1 mouse cellular context compared by ENCODE assay signal in the genomic region with DNA sequence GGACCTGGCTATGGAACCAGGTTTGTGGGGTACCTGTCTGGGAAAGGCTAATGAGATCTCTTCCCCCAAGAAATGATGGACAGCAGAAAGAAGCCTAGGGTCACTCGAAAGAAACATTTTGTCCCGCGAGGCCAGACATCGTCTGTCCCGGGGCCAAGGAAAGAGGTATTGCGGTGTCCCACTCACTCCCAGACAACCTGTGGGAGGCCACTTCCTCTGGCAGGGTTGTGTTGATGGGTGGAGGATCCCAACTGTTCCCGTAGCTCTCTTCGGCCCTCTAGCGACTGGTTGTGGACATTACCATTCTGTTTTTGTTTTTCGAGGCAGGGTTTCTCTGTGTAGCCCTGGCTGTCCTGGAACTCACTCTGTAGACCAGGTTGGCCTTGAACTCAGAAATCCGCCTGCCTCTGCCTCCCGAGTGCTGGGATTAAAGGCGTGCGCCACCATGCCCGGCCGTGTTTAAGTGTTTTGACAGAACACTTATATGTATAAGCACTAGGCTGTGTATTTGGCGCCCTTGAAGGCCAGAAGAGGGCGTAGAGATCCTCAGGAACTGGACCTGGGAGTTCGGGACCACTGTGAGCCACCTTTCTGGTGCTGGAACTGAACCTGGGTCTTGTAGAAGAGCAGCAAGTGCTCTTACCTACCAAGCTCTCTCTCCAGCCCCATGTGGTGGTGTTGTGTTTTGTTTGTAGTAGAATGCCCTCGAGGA.
TF ChIP-seq lines count a peak whose summit lies in the region.

No protein-coding gene starts in this region.

TF ChIP-seq in MEL, 35 proteins besides CTCF, POLR2A, EP300 and RAD21:
- TF ChIP-seq USF1 (IDR thresholded peaks at IDR 0.05; ENCODE audit: low read depth, low read length) (0 out of 2 replicates have a peak, but pooled peaks have one; percentile 15), JUND (IDR thresholded peaks at IDR 0.05; ENCODE audit: low read depth, low read length) (no peak), RCOR1 (IDR thresholded peaks at IDR 0.05; ENCODE audit: low read depth, low read length) (peak; percentile 72; the same call in 1 of the 2 replicates), POLR2AphosphoS5 (IDR thresholded peaks at IDR 0.05; ENCODE audit: borderline replicate concordance, low read depth, low read length) (no peak), MXI1 (IDR thresholded peaks at IDR 0.05; ENCODE audit: low read depth, low read length) (peak; percentile 45; the same call in 1 of the 2 replicates), SIN3A (IDR thresholded peaks at IDR 0.05; ENCODE audit: low read length) (peak; percentile 88), CHD2 (IDR thresholded peaks at IDR 0.05; ENCODE audit: low read length) (no peak), ZNF384 (IDR thresholded peaks at IDR 0.05; ENCODE audit: low read depth, low read length) (no peak; the same call in 1 of the 2 replicates), ZC3H11A (IDR thresholded peaks at IDR 0.05; ENCODE audit: low read depth, low read length) (peak; percentile 86), ZMIZ1 (IDR thresholded peaks at IDR 0.05; ENCODE audit: low read depth, low read length) (no peak), TAL1 (IDR thresholded peaks at IDR 0.05; ENCODE audit: low read length) (no peak), MAZ (IDR thresholded peaks at IDR 0.05; ENCODE audit: low read depth, low read length) (peak; percentile 72; the same call in 1 of the 2 replicates), HCFC1 (IDR thresholded peaks at IDR 0.05; ENCODE audit: low read depth, low read length) (peak; percentile 61), GABPA (IDR thresholded peaks at IDR 0.05; ENCODE audit: low read depth, low read length) (no peak), E2F4 (IDR thresholded peaks at IDR 0.05; ENCODE audit: borderline replicate concordance, low read depth, low read length) (no peak), MAX (IDR thresholded peaks at IDR 0.05; ENCODE audit: low read length) (peak; percentile 25), ZKSCAN1 (IDR thresholded peaks at IDR 0.05; ENCODE audit: low read depth, low read length) (no peak), SMC3 (IDR thresholded peaks at IDR 0.05; ENCODE audit: low read depth, low read length) (peak; percentile 75), NELFE (IDR thresholded peaks at IDR 0.05; ENCODE audit: low read depth, low read length) (peak; percentile 58), BHLHE40 (IDR thresholded peaks at IDR 0.05; ENCODE audit: borderline replicate concordance, low read depth, low read length) (no peak), MAFK (IDR thresholded peaks at IDR 0.05; ENCODE audit: borderline replicate concordance, low read depth, low read length) (no peak), MYB (IDR thresholded peaks at IDR 0.05; ENCODE audit: low read depth, low read length) (no peak), POLR2AphosphoS2 (IDR thresholded peaks at IDR 0.05; ENCODE audit: low read length) (peak; percentile 86), UBTF (IDR thresholded peaks at IDR 0.05; ENCODE audit: borderline replicate concordance, insufficient read depth, low read depth, low read length) (no peak), TCF12 (IDR thresholded peaks at IDR 0.05; ENCODE audit: low read depth, low read length) (peak; percentile 8; the same call in 1 of the 2 replicates), ELF1 (IDR thresholded peaks at IDR 0.05; ENCODE audit: low read depth, low read length) (peak; percentile 52; the same call in 1 of the 2 replicates), MEF2A (IDR thresholded peaks at IDR 0.05; ENCODE audit: extremely low read depth, insufficient replicate concordance, low read depth, low read length, poor library complexity, severe bottlenecking) (no peak), GATA1 (IDR thresholded peaks at IDR 0.05; ENCODE audit: low read depth, low read length) (no peak), TBP (IDR thresholded peaks at IDR 0.05; ENCODE audit: low read depth, low read length) (peak; percentile 65), CHD1 (IDR thresholded peaks at IDR 0.05; ENCODE audit: low read depth, low read length) (no peak), KAT2A (conservative IDR thresholded peaks at IDR 0.05; ENCODE audit: low read depth, low read length) (no peak), MYC (IDR thresholded peaks at IDR 0.05; ENCODE audit: low read depth, low read length) (peak; percentile 13; the same call in 1 of the 2 replicates), USF2 (IDR thresholded peaks at IDR 0.05; ENCODE audit: borderline replicate concordance in 1 of 2, insufficient read depth in 1 of 2, low read depth in 1 of 2, low read length in 2 of 2) (no peak), ETS1 (IDR thresholded peaks at IDR 0.05; ENCODE audit: low read depth, low read length) (no peak)
